Mouse (Mus musculus) cortical plate, adult 2 months (tissue): ENCODE results near the gene Slc6a1.
"Not testable (repeated sequence)": the region's sequence is repeated elsewhere in the genome, so short reads cannot be mapped to it uniquely, and the experiment has no call there.

Experiments used
- CTCF ChIP-seq: fragments of 200-500 bp; IDR thresholded peaks from 2 replicates; pipeline ENCODE4 v1.5.1; 2011; ENCODE audit warnings: mild to moderate bottlenecking, control low read depth, low read length; ENCODE audit not compliant: insufficient read depth; ENCODE audit errors: extremely low read depth
- POLR2A ChIP-seq: fragments of 200-500 bp; IDR thresholded peaks from 2 replicates; pipeline ENCODE4 v1.6.1; 2011; ENCODE audit warnings: mild to moderate bottlenecking, low read length, control low read depth; ENCODE audit not compliant: insufficient read depth; ENCODE audit errors: extremely low read depth

- TF ChIP-seq CTCF, POLR2A: not testable (repeated sequence)
Measured at GRCm38 (mm10) chr6:114341381-114341780, 58.9 kb downstream of the Slc6a1 start.
